Comparison of ENCODE assay signal across 17 mouse cellular contexts in the genomic region with DNA sequence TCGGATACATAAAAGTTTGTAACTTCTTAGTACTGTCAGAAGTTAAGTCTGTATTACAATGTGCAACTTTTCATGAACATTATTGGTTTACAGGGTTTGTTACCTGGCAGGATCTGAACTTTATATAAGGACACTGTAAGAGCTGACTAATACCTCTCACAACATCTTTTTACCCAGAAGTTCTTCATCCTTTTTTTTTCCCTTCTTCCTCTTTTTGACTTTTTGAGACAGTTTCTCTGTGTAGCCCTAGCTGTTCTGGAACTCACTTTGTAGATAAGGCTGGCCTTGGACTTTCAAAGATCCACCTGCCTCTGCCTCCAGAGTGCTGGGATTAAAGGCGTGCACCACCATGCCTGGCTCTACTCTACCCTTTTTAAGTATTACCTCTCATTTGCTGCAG.
"Had no signal": no experiment of that assay in that cellular context is flagged by ENCODE, and none has a peak within 500 bp of the region (broad histone marks: within the 10 kb centered on the region; RNA-seq: fewer than 3 reads in every experiment).

No protein-coding gene starts in this region.

- H3K27ac ChIP-seq: midbrain, embryonic 10.5 days; midbrain, embryonic 12.5 days; neural tube, embryonic 12.5 days had no signal

- H3K4me1 ChIP-seq: midbrain, embryonic 10.5 days; midbrain, embryonic 12.5 days; neural tube, embryonic 12.5 days had no signal

- ATAC-seq: midbrain, embryonic 16.5 days had no signal

- H3K4me3 ChIP-seq: midbrain, embryonic 10.5 days; midbrain, embryonic 12.5 days; neural tube, embryonic 12.5 days had no signal

- H3K9ac ChIP-seq: lung, embryonic 14.5 days; midbrain, embryonic 12.5 days; neural tube, embryonic 12.5 days had no signal

- H3K9me3 ChIP-seq: midbrain, embryonic 12.5 days; neural tube, embryonic 12.5 days had no signal

- DNase-seq: lung, adult 18-20 months; lung, embryonic 14.5 days; lung, postnatal 10 days; lung, postnatal 4 days; midbrain, embryonic 14.5 days; retina, postnatal 1 day; right cerebral cortex, adult 18-20 months; right cerebral cortex, postnatal 25 days; right cerebral cortex, postnatal 4 days; spleen, adult 18-20 months; thymus, adult 18-20 months; thymus, postnatal 14 days; thymus, postnatal 36 days had no signal

- H3K27me3 ChIP-seq: midbrain, embryonic 12.5 days; neural tube, embryonic 12.5 days had no signal
